Mouse (Mus musculus): Measurements from ENCODE around the gene Mrpl45.

DNA sequence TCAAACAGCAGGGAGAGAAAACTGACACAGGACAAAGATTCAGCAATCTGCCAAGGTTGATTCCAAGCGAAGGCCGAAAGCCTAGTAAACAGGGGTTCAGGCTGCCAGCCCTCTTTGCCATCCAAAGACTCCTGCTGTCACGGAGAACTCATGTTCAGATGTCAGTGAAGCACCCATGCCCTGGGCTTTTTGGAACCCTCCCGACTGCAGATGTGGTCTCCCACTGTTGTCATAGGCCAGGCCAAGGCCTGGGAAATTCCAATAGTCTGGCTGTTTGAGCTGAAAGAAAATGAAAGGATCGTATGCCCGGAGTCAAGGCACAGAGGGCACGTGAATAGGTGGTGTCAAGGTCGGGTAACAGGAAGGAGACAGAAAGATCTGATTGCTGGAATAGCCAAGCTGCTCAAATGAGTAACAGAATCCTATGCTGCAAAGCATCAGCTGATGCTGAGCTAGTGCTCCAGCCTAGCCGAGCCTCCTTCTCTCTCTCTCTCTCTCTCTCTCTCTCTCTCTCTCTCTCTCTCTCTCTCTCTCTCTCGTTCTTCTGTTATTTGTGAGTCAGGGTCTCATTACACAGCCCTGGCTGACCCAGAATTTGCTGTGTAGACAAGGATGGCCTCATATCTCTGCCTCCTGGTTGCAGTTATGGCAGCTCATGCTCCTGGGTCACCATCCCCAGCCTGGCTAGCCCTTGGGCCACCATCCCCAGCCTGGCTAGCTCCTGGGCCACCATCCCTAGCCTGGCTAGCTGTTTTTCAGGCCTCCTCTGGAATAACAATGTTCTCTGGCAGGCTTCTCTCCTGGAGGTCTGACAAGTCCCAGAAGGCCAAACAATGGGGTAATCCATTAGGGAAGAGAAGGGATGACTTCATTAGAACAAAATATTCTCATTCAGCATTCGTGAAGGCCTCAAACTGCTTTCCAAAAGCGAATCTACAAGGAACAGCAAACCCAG is 26.0 kb upstream of the Mrpl45 start:
- TF ChIP-seq CTCF (conservative IDR thresholded peaks at IDR 0.05; ENCODE audit: low read length) = no peak
- no peak for TF ChIP-seq POU5F1 (IDR thresholded peaks at IDR 0.05; ENCODE audit: borderline replicate concordance, low read length)
